Mouse (Mus musculus) kidney, adult 18-20 months (tissue): ENCODE data around the gene Chrna1.
A peak's percentile ranks its signal among the peaks of the same experiment; 100 is the strongest.

Experiments used
- DNase-seq: peaks from one replicate; pipeline ENCODE4 v3.0.0; 2021

Gene Chrna1

DNA sequence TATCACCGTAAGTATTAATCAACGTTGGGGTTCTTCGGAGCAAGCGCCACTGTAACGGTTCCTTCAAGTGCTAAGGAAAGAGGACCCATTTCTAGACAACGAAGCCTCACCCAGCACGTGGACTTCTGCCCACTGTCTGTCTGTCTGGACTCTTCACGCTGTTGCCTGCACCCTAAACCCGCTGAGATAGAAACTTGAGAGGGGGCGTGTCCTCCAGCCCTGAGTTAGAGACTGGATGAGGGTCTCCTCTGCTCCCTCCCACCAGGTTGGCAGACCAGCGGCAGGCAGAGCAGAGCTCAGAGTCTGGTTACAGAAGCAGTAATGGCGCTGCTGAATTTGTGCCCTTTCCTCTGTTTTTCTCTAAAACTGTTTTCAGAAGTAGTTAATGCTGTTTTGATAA, 10.0 kb upstream of the Chrna1 start:
- DNase-seq, result no peak

DNA sequence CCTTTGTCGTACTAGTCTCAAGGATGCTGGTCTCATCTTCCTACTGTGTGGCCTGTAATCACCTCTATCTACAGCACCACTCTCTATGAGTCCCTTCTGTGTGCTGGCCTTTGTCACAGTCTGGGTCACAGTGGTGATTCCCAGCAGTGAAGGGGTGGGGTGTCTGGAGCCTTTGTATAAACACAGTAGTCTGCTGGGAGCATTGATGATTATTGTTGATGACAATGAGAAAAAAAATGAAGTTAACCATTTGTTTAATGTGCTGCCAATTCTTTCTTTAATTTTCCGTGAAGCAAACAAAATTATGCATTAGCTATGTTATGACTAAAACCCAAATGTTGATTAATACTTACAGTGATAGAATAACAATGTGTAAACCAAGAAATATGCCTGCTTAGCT, 8.8 kb upstream of the Chrna1 start:
- no peak for DNase-seq

DNA sequence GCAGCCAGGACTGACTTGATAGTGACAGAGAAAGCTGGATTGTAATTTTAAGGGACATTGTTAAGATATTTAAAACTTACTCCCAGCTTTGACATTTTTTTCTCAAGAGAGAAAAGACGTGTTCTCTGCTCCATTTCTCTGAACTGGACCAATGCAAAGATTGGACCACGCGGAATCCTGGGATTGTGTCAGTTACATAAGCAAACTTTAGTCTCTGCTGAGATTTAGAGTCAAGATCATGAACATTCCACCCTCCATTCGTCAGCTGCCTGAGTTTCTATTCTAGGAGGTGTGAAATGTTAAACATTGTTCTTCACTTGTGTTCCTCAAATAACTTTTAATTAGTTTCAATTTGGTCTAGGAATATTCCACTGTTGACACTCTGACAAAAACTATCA, 7.0 kb upstream of the Chrna1 start:
- no peak for DNase-seq

DNA sequence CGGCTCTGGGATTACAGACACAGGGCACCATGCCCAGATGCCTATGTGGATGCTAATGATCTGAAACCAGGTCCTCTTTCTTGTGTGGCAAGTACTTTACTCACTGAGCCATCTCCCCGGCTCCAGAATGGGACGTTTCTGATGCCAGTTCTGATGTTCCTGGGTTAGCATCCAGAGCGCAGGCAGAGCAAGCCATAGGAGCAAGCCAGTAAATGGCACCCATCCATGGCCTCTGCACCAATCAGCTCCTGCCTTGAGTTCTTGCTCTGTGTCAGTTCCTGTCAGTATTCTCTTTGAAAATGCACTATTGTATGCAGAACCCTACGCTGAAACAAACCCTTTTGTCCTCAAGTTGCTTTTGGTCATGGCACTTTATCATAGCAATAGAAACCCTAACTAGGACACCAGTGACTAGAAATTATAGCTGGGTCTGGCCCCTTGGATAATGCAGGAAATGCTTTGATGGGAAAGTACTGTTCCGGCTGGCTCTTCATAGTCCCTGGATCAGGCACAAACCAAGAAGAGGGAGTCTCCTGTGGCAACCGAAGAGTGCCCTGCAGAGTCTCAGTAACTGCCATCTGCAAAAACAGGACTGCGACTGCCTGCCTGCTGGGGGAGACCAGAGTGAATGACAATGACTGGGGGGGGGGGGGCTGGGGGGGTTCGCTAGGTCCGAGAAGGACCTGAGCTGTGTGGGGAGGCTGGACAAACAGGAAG, 6.4 kb upstream of the Chrna1 start:
- DNase-seq, result no peak

DNA sequence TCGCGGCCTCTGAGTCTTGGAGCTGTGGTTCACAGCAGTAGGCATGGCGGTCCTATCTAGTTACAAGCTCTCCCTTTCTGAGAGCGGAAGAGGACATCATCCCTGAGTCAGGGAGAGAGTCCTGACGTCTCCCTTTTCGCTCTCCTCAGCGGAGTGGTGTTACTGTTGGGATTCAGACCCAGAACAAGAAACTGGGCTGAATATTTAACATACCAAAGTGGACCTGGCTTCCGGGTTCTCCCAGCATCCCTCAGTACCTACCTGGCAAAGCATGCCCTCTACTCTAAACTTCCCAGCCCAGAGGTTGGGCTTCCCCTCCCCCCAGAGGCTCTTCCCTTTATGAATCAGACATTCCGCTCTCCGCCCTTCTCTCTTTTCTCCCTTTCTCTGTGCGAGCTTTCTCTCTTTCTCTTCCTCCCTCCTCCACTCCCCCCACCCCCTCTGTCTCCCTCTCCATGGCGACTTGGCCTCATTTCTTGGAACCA, 5.3 kb upstream of the Chrna1 start:
- DNase-seq, result peak; percentile 59

DNA sequence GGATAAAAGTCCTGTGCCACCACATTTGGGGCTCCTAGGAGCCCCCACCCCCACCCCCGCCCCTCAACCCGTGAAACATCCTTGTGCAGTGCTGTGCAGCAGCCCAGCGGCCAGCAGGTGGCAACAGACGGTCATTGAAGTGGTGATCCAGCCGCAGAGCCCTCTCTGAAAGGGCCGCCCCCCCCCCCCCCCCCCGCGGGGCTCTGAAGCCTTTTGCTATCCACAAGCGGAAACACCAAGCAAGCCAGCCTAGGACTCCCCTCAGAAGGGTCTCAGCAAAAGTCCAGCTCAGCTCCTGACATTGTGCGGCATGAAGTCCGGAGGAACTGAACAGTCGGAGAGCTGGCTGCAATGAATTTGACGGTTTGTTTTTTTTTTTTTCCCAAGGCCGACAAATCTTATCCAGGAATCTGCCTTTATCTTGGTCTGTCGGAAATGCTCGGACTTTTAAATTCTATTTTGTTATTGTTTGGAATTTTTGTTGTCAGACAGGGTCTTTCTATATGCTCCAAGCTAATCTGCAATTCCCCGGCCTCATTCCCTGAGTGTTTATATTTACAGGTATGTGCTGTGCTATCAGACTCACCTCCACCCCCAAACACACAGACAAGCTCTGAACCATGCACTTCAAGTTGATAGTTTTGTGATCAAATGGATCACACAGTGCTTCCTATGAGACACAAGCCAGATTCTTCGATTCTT, 4.7 kb upstream of the Chrna1 start:
- DNase-seq, result peak; percentile 84

DNA sequence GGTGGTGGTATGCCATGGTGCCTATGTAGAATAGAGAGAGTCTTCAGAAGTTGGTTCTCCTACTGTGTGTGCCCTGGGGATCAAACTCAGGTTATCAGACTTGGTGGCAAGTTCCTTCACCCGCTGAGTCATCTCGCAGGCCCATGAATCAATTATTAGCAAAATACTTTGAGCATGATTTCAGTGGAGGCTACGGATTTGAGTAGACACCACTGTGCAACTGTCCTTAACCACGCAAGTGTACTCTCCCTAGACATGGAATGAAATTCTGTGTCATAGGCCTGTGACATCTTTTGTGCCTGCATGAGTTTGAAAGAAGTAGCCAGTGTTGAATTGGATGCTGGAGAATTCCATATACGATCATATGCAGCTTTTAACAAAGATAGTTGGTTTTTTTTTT, 582 bp upstream of the Chrna1 start:
- DNase-seq, result no peak

DNA sequence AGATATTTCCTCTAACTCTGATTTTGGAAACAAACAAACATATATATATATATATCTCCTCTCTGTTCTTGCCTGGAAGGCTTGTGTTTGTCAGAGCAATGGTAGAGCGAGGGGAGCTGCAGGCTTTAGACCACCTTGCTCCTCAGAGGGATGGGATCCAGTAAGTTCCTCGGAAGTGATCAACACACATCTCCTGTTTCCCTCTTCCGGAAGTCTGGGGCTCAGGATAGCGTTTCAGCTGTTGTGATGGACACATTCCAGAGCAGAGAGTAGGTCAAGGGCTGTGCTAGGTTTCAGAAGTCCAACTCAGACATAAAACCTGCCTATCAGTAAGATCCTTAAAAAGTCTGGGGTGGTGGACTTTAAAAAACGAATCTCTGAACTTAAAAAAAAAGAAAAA, 970 bp downstream of the Chrna1 start:
- DNase-seq, result no peak

DNA sequence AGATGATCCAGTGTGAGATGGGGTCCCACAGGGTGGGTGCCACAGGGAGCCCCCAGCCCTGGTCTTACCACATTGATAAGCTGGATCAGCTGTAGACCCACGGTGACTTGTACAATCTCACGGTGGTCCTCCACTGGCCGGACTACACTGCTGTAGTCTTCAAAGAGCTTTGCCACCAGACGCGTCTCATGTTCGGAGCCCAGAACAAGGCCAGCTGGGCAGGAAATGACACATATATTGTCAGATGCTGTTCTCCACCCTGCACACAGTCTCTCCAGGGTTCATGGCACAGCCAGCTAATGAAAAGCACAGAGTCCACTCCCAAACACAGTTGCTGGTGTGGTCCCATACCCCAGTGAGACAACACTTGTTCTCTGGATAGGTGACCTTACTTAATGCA, 5.7 kb downstream of the Chrna1 start:
- DNase-seq, result no peak

DNA sequence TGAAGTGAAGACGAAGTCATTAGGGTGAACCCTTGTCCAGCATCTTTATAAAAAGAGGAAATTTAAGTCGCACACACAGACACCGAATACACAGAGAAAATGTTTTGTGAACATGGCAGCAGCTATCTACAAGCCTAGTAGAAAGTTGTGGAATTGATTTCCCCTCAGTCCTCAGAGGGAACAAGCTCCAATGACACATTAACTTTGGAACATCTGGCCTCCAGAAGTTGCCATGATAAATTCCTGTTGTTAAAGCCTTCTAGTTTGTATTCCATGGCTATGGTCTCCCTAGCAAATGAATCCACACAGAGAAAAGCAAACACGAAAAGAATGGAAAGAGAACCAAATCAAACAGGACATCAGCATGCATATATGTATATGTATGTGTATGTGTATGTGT, 6.6 kb downstream of the Chrna1 start:
- no peak for DNase-seq

DNA sequence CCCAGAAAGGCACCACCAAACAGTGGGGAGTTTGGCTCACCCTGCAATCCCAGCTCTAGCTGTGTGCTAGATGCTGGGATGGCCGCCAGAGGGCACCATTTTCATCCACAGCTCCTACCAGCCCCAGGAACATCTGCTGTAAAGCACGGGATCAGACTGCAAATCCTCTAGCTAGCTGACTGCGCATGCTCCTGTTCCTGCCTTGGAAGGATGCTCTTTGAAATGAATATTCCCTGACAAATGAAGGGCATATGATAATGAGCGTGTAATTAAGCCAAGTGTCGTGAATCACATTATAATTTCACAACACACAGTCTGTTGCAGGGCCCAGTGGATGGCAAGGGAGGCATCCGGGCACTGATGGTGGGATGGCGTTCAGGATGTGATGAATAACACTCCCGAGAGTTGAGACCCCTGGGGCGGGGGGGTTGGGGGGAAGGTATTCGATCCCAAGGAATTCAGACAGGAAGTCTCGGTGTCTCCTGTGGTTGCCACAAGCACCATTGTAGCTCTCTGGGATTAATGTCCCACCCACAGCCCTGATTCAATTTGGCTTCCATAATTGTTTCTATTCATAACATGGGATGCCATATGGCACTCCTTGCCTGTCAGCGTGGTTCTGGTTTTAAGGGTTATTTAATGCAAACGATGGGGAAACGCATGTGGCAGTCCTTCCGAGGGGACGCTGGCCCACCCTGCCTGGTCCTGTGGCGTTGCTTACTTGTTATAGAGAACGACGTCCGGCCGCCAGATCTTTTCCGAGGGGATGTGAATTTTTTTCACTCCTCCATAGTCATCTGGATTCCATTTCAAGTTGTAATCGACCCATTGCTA, 7.4 kb downstream of the Chrna1 start:
- DNase-seq, result peak; percentile 74

DNA sequence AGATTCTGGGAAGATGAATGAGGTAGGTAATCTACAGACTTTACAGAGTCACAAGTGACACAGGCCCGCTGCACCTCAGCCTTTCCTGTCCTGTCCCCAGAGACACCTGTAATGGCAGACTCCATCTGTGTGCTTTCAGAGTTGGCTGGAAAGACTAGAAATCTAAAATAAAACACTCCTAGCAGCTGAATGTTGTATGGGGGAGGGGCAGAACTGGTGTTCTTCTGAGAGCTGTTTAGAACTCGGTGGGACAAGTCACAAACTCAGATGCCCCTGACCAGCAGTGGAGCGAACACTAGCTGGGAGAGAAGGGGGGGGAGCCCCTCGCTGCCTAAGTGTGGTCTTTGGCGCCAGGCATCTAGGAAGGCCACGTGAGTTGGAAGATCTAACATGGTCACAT, 8.2 kb downstream of the Chrna1 start:
- no peak for DNase-seq

DNA sequence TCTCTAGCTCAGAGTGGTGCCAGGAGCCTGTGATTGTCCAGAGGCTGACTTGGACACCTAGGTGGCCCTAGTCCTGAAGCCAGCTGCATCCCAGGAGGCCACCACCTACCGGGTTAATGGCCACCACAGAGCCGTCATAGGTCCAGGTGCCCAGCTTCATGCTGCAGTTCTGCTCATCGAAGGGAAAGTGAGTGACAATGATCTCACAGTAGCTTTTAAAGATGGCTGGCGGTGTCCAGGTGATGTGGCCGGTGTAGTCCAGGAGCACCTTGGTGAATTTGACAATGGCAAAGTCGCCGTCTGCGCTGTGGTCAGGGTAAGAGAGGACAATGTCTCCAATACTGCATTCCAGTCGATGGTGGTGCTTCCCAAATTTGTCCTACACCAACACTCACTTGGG, 8.8 kb downstream of the Chrna1 start:
- DNase-seq, result no peak

DNA sequence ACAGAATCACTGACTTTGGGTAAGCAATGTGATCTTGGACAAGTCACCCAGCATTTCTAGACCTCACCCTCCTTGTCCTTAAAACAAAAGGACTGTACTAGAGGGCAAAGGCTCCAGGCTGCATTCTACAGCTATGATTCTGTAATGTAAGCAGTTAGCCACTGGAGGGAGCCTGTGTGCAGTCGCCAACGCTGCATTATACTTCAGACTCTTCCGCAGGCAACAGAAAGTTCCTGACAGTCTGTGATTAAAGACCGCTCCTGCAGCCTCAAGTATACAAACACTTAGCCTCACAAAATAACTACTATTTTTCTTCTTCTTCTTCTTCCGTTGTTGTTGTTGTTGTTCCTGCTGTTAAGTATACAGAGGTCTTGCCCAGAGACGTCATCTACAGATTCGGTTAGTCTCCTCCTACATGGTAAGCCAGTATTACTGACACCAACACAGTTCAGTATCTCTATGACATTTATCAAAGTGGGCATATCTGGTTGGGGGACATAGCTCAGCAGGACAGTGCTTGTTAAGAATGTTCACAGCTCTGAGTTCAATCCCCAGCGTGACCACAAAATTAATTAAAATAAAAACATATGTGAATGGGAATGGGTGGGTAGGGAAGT, 13.0 kb downstream of the Chrna1 start:
- DNase-seq, result peak; percentile 63

DNA sequence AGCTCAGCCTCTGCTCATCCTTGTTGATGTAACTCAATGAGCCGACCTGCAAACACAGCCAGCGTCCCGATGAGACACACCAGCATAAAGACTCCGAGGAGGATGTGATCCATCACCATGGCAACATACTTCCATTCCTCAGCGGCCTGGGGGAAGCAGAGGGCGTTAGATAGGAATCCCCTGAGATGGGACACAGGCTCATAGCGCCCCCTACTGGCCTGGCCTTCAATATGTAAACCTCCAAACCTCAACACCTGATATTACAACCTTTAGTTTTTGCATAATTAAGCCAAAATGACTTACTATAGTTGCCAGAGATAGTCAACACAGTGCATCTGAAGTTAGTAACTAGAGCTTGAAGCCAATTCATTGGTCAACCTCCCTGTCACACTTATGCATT, 14.0 kb downstream of the Chrna1 start:
- peak; percentile 18 for DNase-seq

DNA sequence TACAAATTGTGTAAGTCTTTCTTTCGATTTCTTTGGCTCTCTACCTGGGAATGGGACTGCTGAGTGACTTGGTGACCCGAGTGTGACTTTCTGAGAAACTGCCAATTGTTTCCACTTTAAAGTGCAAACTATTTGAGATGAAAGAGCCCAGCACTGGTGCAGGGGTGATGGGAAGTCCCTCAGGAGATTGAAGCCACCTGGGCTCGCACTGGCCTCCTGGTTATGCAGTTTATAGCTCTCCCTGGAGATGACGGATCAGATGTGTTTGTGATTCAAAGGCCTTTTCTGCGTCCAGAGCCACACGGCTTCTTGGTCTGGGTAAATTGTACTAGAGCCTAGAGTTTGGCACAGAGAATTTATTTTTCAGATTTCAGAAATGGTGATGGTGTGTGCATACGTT, 16.4 kb downstream of the Chrna1 start:
- no peak for DNase-seq

DNA sequence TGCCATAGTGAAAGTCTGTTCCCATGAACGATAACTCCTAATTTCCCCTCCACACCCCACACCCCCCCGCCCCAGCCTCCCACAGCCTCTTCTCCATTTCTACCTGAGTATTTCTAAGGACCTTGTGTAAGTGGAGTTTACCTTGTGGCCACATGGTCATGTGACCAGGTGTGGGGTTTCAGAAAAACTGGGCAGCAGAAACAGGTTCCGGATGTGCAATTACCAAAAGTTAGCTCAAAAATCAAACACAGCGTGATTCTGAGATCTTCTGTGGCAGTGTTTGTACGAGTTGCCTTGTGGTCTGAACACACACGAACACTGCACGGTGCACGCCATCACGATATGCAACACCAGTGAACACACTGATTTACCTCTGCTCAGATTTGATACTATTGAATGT, 17.5 kb downstream of the Chrna1 start:
- DNase-seq, result no peak

DNA sequence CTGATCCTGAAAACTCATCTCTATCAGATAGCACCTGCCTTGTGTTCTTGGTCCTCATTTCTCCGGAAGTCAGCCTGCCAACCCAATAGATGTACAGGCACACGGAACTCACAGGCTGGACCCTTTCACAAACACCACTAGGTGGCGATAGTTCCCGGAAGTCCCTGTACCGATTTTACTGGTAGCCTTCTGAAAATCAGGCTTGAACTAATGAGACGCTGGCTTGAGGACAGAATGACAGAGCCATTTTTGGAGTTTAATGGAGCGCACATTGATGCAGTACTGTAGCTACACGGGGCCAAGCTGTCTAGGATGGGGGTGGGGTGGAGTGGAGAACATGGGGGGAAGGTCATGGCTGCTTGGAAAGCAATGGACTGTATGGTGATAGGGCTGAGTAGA, 18.5 kb downstream of the Chrna1 start:
- DNase-seq, result no peak

DNA sequence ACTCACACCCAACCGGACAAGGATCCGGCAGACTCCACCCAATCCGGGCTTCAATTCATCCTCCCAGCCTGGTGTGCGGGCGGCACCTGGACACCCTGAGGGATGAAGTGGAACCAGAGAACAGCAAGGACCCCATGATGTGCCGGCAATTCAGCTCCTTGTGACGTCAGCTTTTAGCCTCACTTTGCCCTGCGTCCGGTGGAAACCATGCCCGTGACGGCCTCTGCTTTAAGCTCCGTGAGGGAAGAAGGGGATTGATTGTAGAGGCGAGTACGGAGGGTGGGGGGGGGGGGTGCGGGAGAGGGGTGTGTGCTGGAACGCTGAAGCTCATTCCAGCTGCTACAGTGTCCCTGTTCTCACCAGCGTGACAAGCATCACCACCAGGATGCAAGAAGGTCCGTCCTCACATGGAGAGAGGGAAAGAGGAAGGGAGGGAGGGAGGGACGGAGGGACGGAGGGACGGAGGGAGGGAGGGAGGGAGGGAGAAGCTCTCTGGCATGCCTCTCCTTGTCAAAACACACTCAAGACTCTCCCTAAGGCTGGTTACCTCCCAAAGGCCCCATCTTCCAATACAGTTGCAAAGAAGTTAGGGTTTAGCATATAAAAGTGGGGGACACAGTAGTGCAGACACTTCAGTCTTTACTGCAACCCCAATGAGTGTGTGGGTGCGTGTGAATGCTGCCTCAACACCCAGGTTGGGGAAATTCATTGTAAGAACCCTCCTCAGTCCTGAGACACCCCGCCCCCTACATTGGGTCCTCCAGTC, 19.1 kb downstream of the Chrna1 start:
- DNase-seq, result no peak

DNA sequence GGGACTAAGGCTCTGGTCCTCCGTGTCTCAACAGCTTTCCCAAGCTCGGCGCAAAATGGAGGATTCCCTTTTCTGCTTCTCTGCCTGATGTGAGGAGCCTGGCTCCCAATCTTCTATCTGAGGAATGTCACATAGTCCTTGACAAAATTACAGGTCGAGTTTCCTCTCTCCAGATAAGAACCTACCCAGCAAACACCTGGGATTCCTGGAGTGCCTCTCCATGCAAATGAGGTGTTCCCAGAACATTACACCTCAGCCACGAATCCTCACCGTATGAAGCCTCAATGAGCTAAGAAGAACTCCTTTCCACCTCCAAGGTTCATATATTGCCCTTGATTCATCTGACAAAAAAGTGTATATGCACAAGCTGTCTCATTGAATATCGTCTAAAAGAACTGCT, 19.7 kb downstream of the Chrna1 start:
- DNase-seq, result no peak

DNA sequence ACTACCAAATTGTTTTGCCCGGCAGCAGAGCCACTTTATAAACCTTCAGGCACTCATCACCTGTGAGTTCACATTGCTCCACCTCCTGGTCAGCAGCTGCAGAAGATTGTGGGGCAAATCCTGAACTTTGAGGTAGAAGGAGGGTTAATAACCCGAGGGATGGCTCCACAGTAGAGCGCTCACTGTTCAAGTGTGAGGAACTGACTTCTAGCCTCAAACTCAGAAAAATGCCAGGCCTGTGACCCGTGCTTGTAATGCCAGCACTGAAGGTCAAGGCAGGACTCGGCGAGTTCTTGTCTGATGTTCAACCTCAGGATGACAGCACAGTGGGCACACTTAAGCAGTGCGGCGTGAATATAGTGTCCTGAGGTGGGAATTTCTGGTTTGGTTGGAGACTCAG, 22.2 kb downstream of the Chrna1 start:
- DNase-seq, result peak; percentile 40

DNA sequence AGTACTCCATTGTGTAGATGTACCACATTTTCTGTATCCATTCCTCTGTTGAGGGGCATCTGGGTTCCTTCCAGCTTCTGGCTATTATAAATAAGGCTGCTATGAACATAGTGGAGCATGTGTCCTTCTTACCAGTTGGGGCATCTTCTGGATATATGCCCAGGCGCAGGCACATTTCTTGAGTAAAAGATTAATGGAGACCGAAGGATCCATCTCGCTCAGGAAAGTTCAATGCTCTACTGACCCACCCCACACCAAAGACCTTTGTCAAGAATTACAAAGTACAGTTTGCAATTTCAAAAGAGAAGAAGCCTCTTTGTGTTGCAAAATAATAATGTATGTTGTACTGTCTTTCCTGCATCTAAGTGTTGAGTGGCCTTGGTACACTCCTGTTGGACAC, 23.1 kb downstream of the Chrna1 start:
- DNase-seq, result peak; percentile 28

DNA sequence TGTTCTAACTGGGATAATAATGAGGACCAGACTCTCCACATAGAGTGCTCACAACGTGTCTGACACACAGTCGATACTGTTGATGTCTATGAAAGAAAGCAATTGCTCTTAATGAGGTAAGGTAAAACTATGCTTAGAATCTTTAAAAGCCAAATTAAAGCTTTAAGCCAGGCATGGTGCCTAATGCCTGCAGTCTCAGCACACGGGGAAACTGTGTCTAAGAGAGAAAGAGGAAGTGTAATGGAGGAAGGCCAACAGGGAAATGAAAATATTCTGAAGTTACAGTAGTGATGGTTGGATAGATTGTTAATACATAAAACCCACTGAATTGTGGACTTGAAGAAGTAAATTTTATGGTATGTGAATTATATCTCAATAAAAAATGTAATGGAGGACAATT, 25.7 kb downstream of the Chrna1 start:
- DNase-seq, result no peak
